25 mouse cellular contexts compared by ENCODE assay signal in genomic region chr6:33380517-33380916, GRCm38 (mm10).
DNase-seq lines count a peak whose midpoint lies in the region; ATAC-seq and TF ChIP-seq lines count a peak whose summit lies in the region.
"Had no signal": no experiment of that assay in that cellular context is flagged by ENCODE, and none has a peak within 500 bp of the region (broad histone marks: within the 10 kb centered on the region; RNA-seq: fewer than 3 reads in every experiment).

No protein-coding gene starts in this region.

- no peak for ATAC-seq in kidney, embryonic 15.5 days (replicated peaks; ENCODE audit: low FRiP score)
- ATAC-seq in intestine, postnatal 0 days, result peak; percentile 92
- no peak for ATAC-seq in heart, embryonic 11.5 days (replicated peaks; ENCODE audit: insufficient number of reproducible peaks, low FRiP score, low TSS enrichment)
- ATAC-seq: lung, postnatal 0 days; midbrain, embryonic 15.5 days had no signal

- H3K4me2 ChIP-seq in kidney, embryonic 15.5 days, result no peak overlapping the region
- no peak overlapping the region for H3K4me2 ChIP-seq in intestine, postnatal 0 days (replicated peaks; ENCODE audit: low read depth)
- H3K4me2 ChIP-seq in heart, embryonic 11.5 days, result no peak overlapping the region
- H3K4me2 ChIP-seq: hindbrain, embryonic 12.5 days; midbrain, embryonic 15.5 days; neural tube, embryonic 12.5 days had no signal

- no peaks in the 10 kb centered on the region for H3K36me3 ChIP-seq in kidney, embryonic 15.5 days
- H3K36me3 ChIP-seq in intestine, postnatal 0 days (ENCODE audit: control insufficient read depth, insufficient read depth), result no peaks in the 10 kb centered on the region
- H3K36me3 ChIP-seq in heart, embryonic 11.5 days (ENCODE audit: control insufficient read depth, insufficient read depth, low read length), result no peaks in the 10 kb centered on the region
- H3K36me3 ChIP-seq: hindbrain, embryonic 12.5 days; limb, embryonic 10.5 days; midbrain, embryonic 15.5 days; neural tube, embryonic 12.5 days had no signal

- no peak for TF ChIP-seq CTCF in intestine, postnatal 0 days (IDR thresholded peaks at IDR 0.05; ENCODE audit: low read depth)
- no peak for TF ChIP-seq CTCF in layer of hippocampus, adult 2 months (conservative IDR thresholded peaks at IDR 0.05)

- WGBS in kidney, embryonic 15.5 days, result 48% methylated on average over 3 of the region's 3 CpGs
- 44% methylated on average over 3 of the region's 3 CpGs for WGBS in intestine, postnatal 0 days
- 67% methylated on average over 3 of the region's 3 CpGs for whole genome bisulfite sequencing in heart, embryonic 11.5 days (ENCODE audit: insufficient replicate concordance)

- no peak overlapping the region for H3K9ac ChIP-seq in kidney, embryonic 15.5 days
- H3K9ac ChIP-seq in intestine, postnatal 0 days (ENCODE audit: low read depth, low read length), result no peak overlapping the region
- H3K9ac ChIP-seq in heart, embryonic 11.5 days (ENCODE audit: low read depth, low read length), result no peak overlapping the region
- H3K9ac ChIP-seq: hindbrain, embryonic 12.5 days; midbrain, embryonic 15.5 days; neural tube, embryonic 12.5 days had no signal

- no peaks in the 10 kb centered on the region for H3K4me1 ChIP-seq in kidney, embryonic 15.5 days
- H3K4me1 ChIP-seq in intestine, postnatal 0 days (replicated peaks; ENCODE audit: control insufficient read depth, insufficient read depth, low read length), result no peaks in the 10 kb centered on the region
- no peaks in the 10 kb centered on the region for H3K4me1 ChIP-seq in heart, embryonic 11.5 days (ENCODE audit: control insufficient read depth, insufficient read depth, low read length)
- H3K4me1 ChIP-seq: hindbrain, embryonic 12.5 days; midbrain, embryonic 15.5 days; neural tube, embryonic 12.5 days had no signal

- H3K9me3 ChIP-seq in kidney, embryonic 15.5 days (replicated peaks), result no peaks in the 10 kb centered on the region
- H3K9me3 ChIP-seq in intestine, postnatal 0 days (ENCODE audit: control insufficient read depth), result no peaks in the 10 kb centered on the region
- H3K9me3 ChIP-seq in heart, embryonic 11.5 days (replicated peaks; ENCODE audit: control insufficient read depth, low read length), result no peaks in the 10 kb centered on the region
- H3K9me3 ChIP-seq: hindbrain, embryonic 12.5 days; limb, embryonic 10.5 days; megakaryocyte, embryonic 14.5 days; midbrain, embryonic 15.5 days; neural tube, embryonic 12.5 days had no signal

- H3K27ac ChIP-seq in kidney, embryonic 15.5 days, result no peak overlapping the region
- H3K27ac ChIP-seq in intestine, postnatal 0 days (ENCODE audit: low read depth, low read length), result no peak overlapping the region
- H3K27ac ChIP-seq in heart, embryonic 11.5 days (ENCODE audit: low read depth, low read length), result no peak overlapping the region
- no peak overlapping the region for H3K27ac ChIP-seq in layer of hippocampus, adult 2 months
- H3K27ac ChIP-seq: heart, adult 2 months; hindbrain, embryonic 12.5 days; limb, embryonic 10.5 days; midbrain, embryonic 15.5 days; neural tube, embryonic 12.5 days had no signal

- H3K4me3 ChIP-seq in kidney, embryonic 15.5 days (replicated peaks), result no peak overlapping the region
- H3K4me3 ChIP-seq in intestine, postnatal 0 days (ENCODE audit: low read depth, low read length), result no peak overlapping the region
- H3K4me3 ChIP-seq in heart, embryonic 11.5 days (ENCODE audit: low read depth, low read length), result no peak overlapping the region
- H3K4me3 ChIP-seq in layer of hippocampus, adult 2 months, result no peak overlapping the region
- H3K4me3 ChIP-seq: heart, adult 2 months; hindbrain, embryonic 12.5 days; limb, embryonic 10.5 days; megakaryocyte, embryonic 14.5 days; midbrain, embryonic 15.5 days; neural tube, embryonic 12.5 days had no signal

- DNase-seq in kidney, adult 18-20 months, result peak; percentile 7
- DNase-seq in R1 (ENCODE audit: low read depth, low spot score), result peak; percentile 27
- DNase-seq in kidney, postnatal 36 days, result peak; percentile 51 to 57
- no peak for DNase-seq in layer of hippocampus, adult 2 months (ENCODE audit: low spot score in 2 of 2)
- DNase-seq in adrenal gland, postnatal 4 days (ENCODE audit: low spot score in 2 of 2), result no peak
- DNase-seq: adrenal gland, postnatal 36 days; cerebellum, adult 11-12 months; cerebellum, postnatal 10 days; gastrocnemius, postnatal 25 days; heart, adult 2 months; liver; retina, postnatal 1 day; right cerebral cortex, postnatal 25 days; spleen, adult 18-20 months; thymus, adult 18-20 months; thymus, postnatal 4 days had no signal

- H3K27me3 ChIP-seq in kidney, embryonic 15.5 days, result no peaks in the 10 kb centered on the region
- H3K27me3 ChIP-seq in intestine, postnatal 0 days (replicated peaks; ENCODE audit: control insufficient read depth, insufficient read depth, low read length), result no peaks in the 10 kb centered on the region
- H3K27me3 ChIP-seq in heart, embryonic 11.5 days (ENCODE audit: control insufficient read depth, insufficient read depth, low read length), result no peaks in the 10 kb centered on the region
- H3K27me3 ChIP-seq: hindbrain, embryonic 12.5 days; megakaryocyte, embryonic 14.5 days; midbrain, embryonic 15.5 days; neural tube, embryonic 12.5 days had no signal

Comparison
In these comparisons a context has a peak if more than half of its experiments do, and no peak if none do; other contexts are left out.
1. DNase-seq: peak in kidney, adult 18-20 months (single experiment), R1 (single experiment) and kidney, postnatal 36 days (2 of 2); none in layer of hippocampus, adult 2 months (0 of 2) and adrenal gland, postnatal 4 days (0 of 2).